20 mouse cellular contexts compared by ENCODE assay signal in genomic region chr9:32815473-32815872, GRCm38 (mm10).
DNase-seq lines count a peak whose midpoint lies in the region; ATAC-seq and TF ChIP-seq lines count a peak whose summit lies in the region.
"Had no signal": no experiment of that assay in that cellular context is flagged by ENCODE, and none has a peak within 500 bp of the region (broad histone marks: within the 10 kb centered on the region; RNA-seq: fewer than 3 reads in every experiment).

No protein-coding gene starts in this region.

- no peak for TF ChIP-seq CTCF in thymus, adult 2 months (IDR thresholded peaks at IDR 0.05; ENCODE audit: borderline replicate concordance, control insufficient read depth, extremely low read depth, insufficient read depth, low read length, poor library complexity)

- ATAC-seq in megakaryocyte, adult 5-6 weeks (ENCODE audit: poor library complexity, severe bottlenecking), result 0 out of 2 replicates have a peak, but pooled peaks have one; percentile 15
- ATAC-seq: forebrain, embryonic 15.5 days had no signal

- peaks cover 25% of the 10 kb centered on the region for H3K4me1 ChIP-seq in thymus, adult 2 months (replicated peaks; ENCODE audit: control insufficient read depth, insufficient read depth, low read length)
- H3K4me1 ChIP-seq: forebrain, embryonic 15.5 days; limb, embryonic 13.5 days; liver, embryonic 13.5 days; neural tube, embryonic 15.5 days had no signal

- no peaks in the 10 kb centered on the region for H3K27me3 ChIP-seq in thymus, adult 2 months (ENCODE audit: control insufficient read depth, insufficient read depth, low read length)
- H3K27me3 ChIP-seq: forebrain, embryonic 15.5 days; limb, embryonic 13.5 days; liver, embryonic 13.5 days; neural tube, embryonic 15.5 days had no signal

- WGBS in thymus, adult 2 months, result 2% methylated on average over 5 of the region's 5 CpGs

- H3K4me3 ChIP-seq in thymus, adult 2 months (ENCODE audit: control insufficient read depth, insufficient read depth, low read length), result no peak overlapping the region
- H3K4me3 ChIP-seq: forebrain, embryonic 15.5 days; limb, embryonic 13.5 days; liver, embryonic 13.5 days; myocyte; neural tube, embryonic 15.5 days had no signal

- H3K27ac ChIP-seq in thymus, adult 2 months (ENCODE audit: control insufficient read depth, insufficient read depth, low read length), result no peak overlapping the region; the same call in 1 of the 2 replicates
- H3K27ac ChIP-seq: forebrain, embryonic 15.5 days; limb, embryonic 13.5 days; liver, embryonic 13.5 days; neural tube, embryonic 15.5 days had no signal

- no peak for TF ChIP-seq POLR2A in thymus, adult 2 months (IDR thresholded peaks at IDR 0.05; ENCODE audit: control insufficient read depth, extremely low read depth, insufficient read depth, low read length, poor library complexity)

- no peaks in the 10 kb centered on the region for H3K36me3 ChIP-seq in thymus, adult 2 months (ENCODE audit: control insufficient read depth, insufficient read depth, low read length)
- H3K36me3 ChIP-seq: forebrain, embryonic 15.5 days; limb, embryonic 13.5 days; liver, embryonic 13.5 days; neural tube, embryonic 15.5 days had no signal

- DNase-seq in spleen, postnatal 36 days (ENCODE audit: low spot score in 2 of 2), result peak; percentile 5 to 11
- no peak for DNase-seq in spleen, adult 12 weeks (ENCODE audit: low spot score)
- DNase-seq in thymus, adult 2 months, result peak; percentile 66
- peak; percentile 59 for DNase-seq in thymus, postnatal 4 days
- no peak for DNase-seq in kidney, postnatal 25 days
- no peak for DNase-seq in lung, postnatal 36 days
- no peak for DNase-seq in liver
- DNase-seq: adrenal gland, postnatal 14 days; cerebellum, adult 2 months; heart, postnatal 10 days; kidney, adult 2 months; layer of hippocampus, postnatal 36 days; liver, embryonic 13.5 days; lung, adult 2 months; midbrain, embryonic 14.5 days had no signal

Comparison
In these comparisons a context has a peak if more than half of its experiments do, and no peak if none do; other contexts are left out.
1. DNase-seq: peak in spleen, postnatal 36 days (2 of 2), thymus, adult 2 months (single experiment) and thymus, postnatal 4 days (single experiment); none in spleen, adult 12 weeks (single experiment), kidney, postnatal 25 days (0 of 2), lung, postnatal 36 days (single experiment) and liver (single experiment).